Mouse (Mus musculus): Measurements from ENCODE around the gene Entpd1. TPM values are rescaled to one million over a fixed set of nuclear protein-coding genes. Genes with fewer than 3 reads are reported as not detected.

Gene Entpd1
- polyA plus RNA-seq, 1 experiment, result 3.2 TPM

- no peaks in the 10 kb centered on the region for H3K4me1 ChIP-seq (ENCODE audit: control insufficient read depth, insufficient read depth, low read length)
- no peak overlapping the region for H3K4me3 ChIP-seq (ENCODE audit: insufficient read depth, low read length)
- TF ChIP-seq CTCF (IDR thresholded peaks at IDR 0.05; ENCODE audit: borderline replicate concordance, insufficient read depth, low read length) (no peak), POLR2A (IDR thresholded peaks at IDR 0.05; ENCODE audit: low read depth, low read length) (no peak)
- H3K27ac ChIP-seq (ENCODE audit: insufficient read depth, low read length), result no peak overlapping the region
These were observed 102.5 kb downstream of the Entpd1 start for GRCm38 (mm10) chr19:40714700-40715099.

GRCm38 (mm10) chr19:40716981-40717380, 104.8 kb downstream of the Entpd1 start:
- Histone ChIP-seq H3K27ac (ENCODE audit: insufficient read depth, low read length) (no peak overlapping the region), H3K4me3 (ENCODE audit: insufficient read depth, low read length) (no peak overlapping the region), H3K4me1 (ENCODE audit: control insufficient read depth, insufficient read depth, low read length) (no peaks in the 10 kb centered on the region)
- no peak for TF ChIP-seq CTCF (IDR thresholded peaks at IDR 0.05; ENCODE audit: borderline replicate concordance, insufficient read depth, low read length)
- TF ChIP-seq POLR2A (IDR thresholded peaks at IDR 0.05; ENCODE audit: low read depth, low read length), result no peak

GRCm38 (mm10) chr19:40719439-40720105, 107.4 kb downstream of the Entpd1 start:
- Histone ChIP-seq H3K4me1 (ENCODE audit: control insufficient read depth, insufficient read depth, low read length) (no peaks in the 10 kb centered on the region), H3K27ac (ENCODE audit: insufficient read depth, low read length) (no peak overlapping the region), H3K4me3 (ENCODE audit: insufficient read depth, low read length) (no peak overlapping the region)
- TF ChIP-seq CTCF (IDR thresholded peaks at IDR 0.05; ENCODE audit: borderline replicate concordance, insufficient read depth, low read length) (no peak), POLR2A (IDR thresholded peaks at IDR 0.05; ENCODE audit: low read depth, low read length) (no peak)

GRCm38 (mm10) chr19:40720381-40720780, 108.2 kb downstream of the Entpd1 start:
- Histone ChIP-seq H3K4me1 (ENCODE audit: control insufficient read depth, insufficient read depth, low read length) (no peaks in the 10 kb centered on the region), H3K4me3 (ENCODE audit: insufficient read depth, low read length) (no peak overlapping the region), H3K27ac (ENCODE audit: insufficient read depth, low read length) (no peak overlapping the region)
- TF ChIP-seq CTCF (IDR thresholded peaks at IDR 0.05; ENCODE audit: borderline replicate concordance, insufficient read depth, low read length) (no peak), POLR2A (IDR thresholded peaks at IDR 0.05; ENCODE audit: low read depth, low read length) (no peak)

- Histone ChIP-seq H3K27ac (ENCODE audit: insufficient read depth, low read length) (no peak overlapping the region), H3K4me1 (ENCODE audit: control insufficient read depth, insufficient read depth, low read length) (no peaks in the 10 kb centered on the region), H3K4me3 (ENCODE audit: insufficient read depth, low read length) (no peak overlapping the region)
- TF ChIP-seq CTCF (IDR thresholded peaks at IDR 0.05; ENCODE audit: borderline replicate concordance, insufficient read depth, low read length), result no peak
- TF ChIP-seq POLR2A (IDR thresholded peaks at IDR 0.05; ENCODE audit: low read depth, low read length), result no peak
These were observed 110.2 kb downstream of the Entpd1 start for GRCm38 (mm10) chr19:40722137-40723038.

GRCm38 (mm10) chr19:40723516-40723915, 111.3 kb downstream of the Entpd1 start:
- no peak overlapping the region for H3K4me3 ChIP-seq (ENCODE audit: insufficient read depth, low read length)
- no peaks in the 10 kb centered on the region for H3K4me1 ChIP-seq (ENCODE audit: control insufficient read depth, insufficient read depth, low read length)
- TF ChIP-seq POLR2A (IDR thresholded peaks at IDR 0.05; ENCODE audit: low read depth, low read length), result no peak
- no peak for TF ChIP-seq CTCF (IDR thresholded peaks at IDR 0.05; ENCODE audit: borderline replicate concordance, insufficient read depth, low read length)
- H3K27ac ChIP-seq (ENCODE audit: insufficient read depth, low read length), result no peak overlapping the region

GRCm38 (mm10) chr19:40726148-40726547, 114.0 kb downstream of the Entpd1 start:
- TF ChIP-seq POLR2A (IDR thresholded peaks at IDR 0.05; ENCODE audit: low read depth, low read length) (no peak), CTCF (IDR thresholded peaks at IDR 0.05; ENCODE audit: borderline replicate concordance, insufficient read depth, low read length) (no peak)
- H3K27ac ChIP-seq (ENCODE audit: insufficient read depth, low read length), result no peak overlapping the region
- no peaks in the 10 kb centered on the region for H3K4me1 ChIP-seq (ENCODE audit: control insufficient read depth, insufficient read depth, low read length)
- H3K4me3 ChIP-seq (ENCODE audit: insufficient read depth, low read length), result no peak overlapping the region

- no peak for TF ChIP-seq CTCF (IDR thresholded peaks at IDR 0.05; ENCODE audit: borderline replicate concordance, insufficient read depth, low read length)
- TF ChIP-seq POLR2A (IDR thresholded peaks at IDR 0.05; ENCODE audit: low read depth, low read length), result no peak
- no peak overlapping the region for H3K4me3 ChIP-seq (ENCODE audit: insufficient read depth, low read length)
- H3K27ac ChIP-seq (ENCODE audit: insufficient read depth, low read length), result no peak overlapping the region
- H3K4me1 ChIP-seq (ENCODE audit: control insufficient read depth, insufficient read depth, low read length), result no peaks in the 10 kb centered on the region
These were observed 114.4 kb downstream of the Entpd1 start for GRCm38 (mm10) chr19:40726614-40727013.

- Histone ChIP-seq H3K4me3 (ENCODE audit: insufficient read depth, low read length) (no peak overlapping the region), H3K4me1 (ENCODE audit: control insufficient read depth, insufficient read depth, low read length) (no peaks in the 10 kb centered on the region), H3K27ac (ENCODE audit: insufficient read depth, low read length) (no peak overlapping the region)
- TF ChIP-seq CTCF (IDR thresholded peaks at IDR 0.05; ENCODE audit: borderline replicate concordance, insufficient read depth, low read length), result no peak
- TF ChIP-seq POLR2A (IDR thresholded peaks at IDR 0.05; ENCODE audit: low read depth, low read length), result no peak
These were observed 116.0 kb downstream of the Entpd1 start for GRCm38 (mm10) chr19:40728213-40728612.

All from embryonic fibroblast, embryonic 13.5 days (primary cell).